Mouse (Mus musculus): ENCODE data around the gene Smarcc2.
A peak's percentile ranks its signal among the peaks of the same experiment; 100 is the strongest.
"Not testable (repeated sequence)": the region's sequence is repeated elsewhere in the genome, so short reads cannot be mapped to it uniquely, and the experiment has no call there.

Smarcc2 gene

GRCm38 (mm10) chr10:128442718-128443117 lies 16.3 kb upstream of the Smarcc2 start:
- no peak for DNase-seq (ENCODE audit: low spot score)

DNA sequence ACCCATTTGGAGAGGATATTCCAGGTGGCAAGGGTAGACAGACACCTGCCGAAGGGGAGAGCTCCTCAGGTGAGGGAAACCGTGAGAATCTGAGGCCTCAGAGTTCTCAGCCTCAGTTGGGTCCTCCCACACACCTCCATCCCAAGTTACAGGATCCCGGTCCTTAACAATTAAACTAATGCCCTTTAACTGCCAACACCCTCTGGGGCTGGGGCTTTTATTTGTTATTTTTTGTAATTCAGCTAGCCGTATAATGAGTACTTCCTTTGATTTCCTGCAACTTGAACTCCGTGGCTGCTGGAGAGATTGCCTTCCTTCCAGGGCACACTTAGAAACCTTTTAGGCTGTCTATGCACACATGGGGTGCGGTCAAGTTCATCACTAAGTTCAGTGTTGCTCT lies 14.7 kb upstream of the Smarcc2 start:
- no peak for DNase-seq (ENCODE audit: low spot score)

DNA sequence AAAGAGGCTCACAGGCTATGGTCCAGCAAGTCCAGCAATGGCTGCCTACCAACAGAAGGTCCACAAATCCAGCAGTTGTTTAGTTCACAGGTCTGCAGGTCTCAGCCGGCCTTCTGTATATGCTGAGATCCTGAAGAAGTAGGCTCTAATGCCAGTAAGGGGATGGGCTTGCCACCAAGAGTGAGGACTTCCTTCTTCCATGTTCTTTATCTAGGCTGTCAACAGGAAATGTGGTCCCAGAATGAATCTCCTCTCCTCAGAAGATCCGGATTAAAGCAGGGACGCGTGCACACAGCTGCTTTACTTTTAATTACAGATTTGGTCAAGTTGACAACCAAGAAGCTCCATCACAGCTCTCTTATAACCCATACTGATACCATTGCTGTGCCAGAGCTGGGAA lies 13.6 kb upstream of the Smarcc2 start:
- no peak for DNase-seq (ENCODE audit: low spot score)

DNA sequence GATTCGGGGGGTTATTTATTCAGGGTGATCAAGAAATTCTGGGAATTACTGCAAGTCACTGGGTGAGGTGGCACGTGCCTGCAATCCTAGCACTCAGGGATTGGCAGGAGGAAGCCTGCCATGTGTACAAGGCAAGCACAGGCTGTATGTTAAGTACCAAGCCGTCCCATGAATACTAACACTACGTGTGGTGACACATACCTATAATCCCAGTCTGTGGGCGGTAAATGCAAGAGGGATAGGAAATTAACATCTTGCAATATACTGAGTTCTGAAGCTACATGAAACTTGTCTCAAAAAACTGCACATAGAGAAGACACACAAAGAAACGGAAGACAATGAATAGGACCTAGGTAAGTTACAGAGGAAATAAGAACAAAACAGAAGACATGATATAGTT lies 8.0 kb upstream of the Smarcc2 start:
- DNase-seq (ENCODE audit: low spot score): no peak

- no peak for DNase-seq (ENCODE audit: low spot score)
Observed at GRCm38 (mm10) chr10:128454471-128454870, 4.6 kb upstream of the Smarcc2 start.

DNA sequence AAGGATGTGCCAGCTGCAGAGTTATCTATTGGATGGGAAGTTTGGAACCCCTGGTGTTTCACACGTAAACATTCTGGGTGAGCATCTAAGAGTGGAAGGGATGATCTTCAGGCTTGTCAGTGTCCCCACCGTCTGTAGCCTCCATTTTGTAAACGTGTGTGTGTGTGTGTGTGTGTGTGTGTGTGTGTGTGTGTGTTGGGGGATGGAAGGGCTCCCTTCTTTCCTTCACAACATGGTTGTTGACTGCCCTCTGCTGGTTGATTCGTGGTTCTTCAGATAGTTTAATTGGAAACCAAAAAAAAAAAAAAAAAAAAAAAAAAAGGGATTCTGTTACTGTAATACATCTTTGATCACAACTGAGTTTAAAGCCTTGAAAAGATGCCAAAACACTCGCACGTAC lies 3.8 kb upstream of the Smarcc2 start:
- peak; percentile 76 for DNase-seq (ENCODE audit: low spot score)

DNA sequence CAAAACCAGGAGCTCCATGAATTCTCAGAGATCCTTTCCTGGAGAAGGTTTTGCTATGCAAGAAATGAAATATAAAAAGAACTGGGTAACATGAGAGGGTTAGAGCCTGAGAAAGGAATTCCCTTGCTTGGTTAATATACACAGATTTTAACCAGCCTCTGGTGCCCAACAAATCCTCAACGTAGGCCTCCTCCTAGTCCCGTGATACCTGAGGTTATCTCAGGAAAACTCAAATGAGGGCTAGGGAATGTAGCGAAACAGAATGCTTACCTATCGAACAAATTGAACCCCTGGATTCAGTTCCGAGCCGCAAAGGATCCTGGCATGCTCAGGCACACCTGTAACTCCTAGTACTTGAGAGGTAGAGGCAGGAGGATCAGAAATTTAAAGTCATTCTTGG lies 1.4 kb upstream of the Smarcc2 start:
- no peak for DNase-seq (ENCODE audit: low spot score)

DNA sequence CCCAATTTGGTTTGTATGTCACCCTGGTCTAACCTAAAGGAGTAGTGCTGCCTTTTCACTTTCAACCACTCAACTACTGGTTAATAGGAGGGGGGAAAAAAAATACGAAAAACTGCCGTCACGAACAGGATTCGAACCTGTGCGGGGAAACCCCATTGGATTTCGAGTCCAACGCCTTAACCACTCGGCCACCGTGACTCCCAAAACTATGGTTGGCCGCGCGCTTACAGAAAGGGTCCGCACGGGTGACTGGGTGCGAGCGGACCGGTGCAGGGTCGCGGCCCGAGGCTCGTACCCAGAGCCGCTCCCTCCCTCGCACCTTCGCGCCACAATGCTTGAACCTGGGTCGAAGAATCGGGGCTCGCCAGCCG lies 715 bp upstream of the Smarcc2 start:
- peak; percentile 91 for DNase-seq (ENCODE audit: low spot score)

DNA sequence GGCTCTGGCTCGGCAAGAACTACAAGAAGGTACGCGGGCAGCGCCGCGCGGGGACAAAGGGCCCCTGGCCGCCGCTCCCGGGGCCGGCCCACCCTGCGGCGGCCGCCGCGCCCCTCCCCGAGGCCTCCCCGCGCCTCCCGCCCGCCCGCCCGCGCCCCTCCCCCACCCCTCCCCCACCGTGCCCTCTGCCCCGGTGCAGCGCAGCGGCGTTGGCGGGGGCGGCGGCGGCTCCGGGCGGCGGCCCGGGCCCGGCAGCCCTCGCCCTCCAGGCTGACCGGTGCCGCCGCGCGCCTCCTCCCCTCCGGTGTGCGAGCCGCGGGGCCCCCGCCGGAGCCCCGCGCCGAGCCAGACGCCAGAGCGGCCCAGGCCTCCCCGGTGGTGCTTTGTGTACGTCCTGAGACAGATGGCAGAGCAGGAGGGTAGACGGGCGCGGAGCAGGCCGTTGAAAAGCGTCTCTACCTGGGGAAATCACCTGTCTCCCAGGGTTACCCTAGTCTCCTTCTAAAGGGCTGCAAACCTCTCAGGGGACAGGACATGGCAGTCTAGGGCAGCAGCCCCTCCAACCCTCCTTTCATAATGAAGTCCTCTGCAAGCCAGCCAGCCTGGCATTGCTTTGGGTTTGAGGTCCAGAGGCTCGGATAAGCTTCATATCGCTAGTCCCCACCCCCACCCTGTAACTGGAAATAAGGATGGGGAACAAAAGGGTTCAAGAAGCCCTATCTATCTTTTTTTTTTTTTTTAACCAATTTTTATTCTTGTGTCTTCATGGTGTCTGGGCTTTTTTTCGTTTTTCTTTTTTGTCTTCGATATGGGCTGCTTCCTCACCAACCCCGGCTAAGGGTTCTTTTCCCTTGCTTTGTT lies 591 bp downstream of the Smarcc2 start:
- DNase-seq (ENCODE audit: low spot score): peak; percentile 35

GRCm38 (mm10) chr10:128460270-128460630 lies 1.2 kb downstream of the Smarcc2 start:
- no peak for DNase-seq (ENCODE audit: low spot score)

GRCm38 (mm10) chr10:128474366-128474765 lies 15.3 kb downstream of the Smarcc2 start:
- no peak for DNase-seq (ENCODE audit: low spot score)

DNA sequence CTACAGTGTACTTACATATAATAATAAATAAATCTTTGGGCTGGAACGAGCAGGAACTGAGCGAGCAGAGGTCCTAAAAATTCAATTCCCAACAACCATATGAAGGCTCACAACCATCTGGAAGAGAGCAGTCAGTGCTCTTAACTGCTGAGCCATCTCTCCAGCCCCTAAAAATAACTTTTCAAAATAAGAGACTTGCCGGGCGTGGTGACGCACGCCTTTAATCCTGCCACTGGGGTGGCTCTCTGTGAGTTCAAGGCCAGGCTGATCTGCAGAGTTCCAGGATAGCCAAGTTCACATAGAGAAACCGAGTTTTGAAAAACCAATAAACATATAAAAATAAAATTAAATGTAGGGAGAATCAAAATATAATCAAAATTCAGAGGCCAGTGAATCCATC lies 27.3 kb downstream of the Smarcc2 start:
- no peak for DNase-seq (ENCODE audit: low spot score)

- DNase-seq (ENCODE audit: low spot score): no peak
Observed at GRCm38 (mm10) chr10:128487861-128488712, 29.0 kb downstream of the Smarcc2 start.

DNA sequence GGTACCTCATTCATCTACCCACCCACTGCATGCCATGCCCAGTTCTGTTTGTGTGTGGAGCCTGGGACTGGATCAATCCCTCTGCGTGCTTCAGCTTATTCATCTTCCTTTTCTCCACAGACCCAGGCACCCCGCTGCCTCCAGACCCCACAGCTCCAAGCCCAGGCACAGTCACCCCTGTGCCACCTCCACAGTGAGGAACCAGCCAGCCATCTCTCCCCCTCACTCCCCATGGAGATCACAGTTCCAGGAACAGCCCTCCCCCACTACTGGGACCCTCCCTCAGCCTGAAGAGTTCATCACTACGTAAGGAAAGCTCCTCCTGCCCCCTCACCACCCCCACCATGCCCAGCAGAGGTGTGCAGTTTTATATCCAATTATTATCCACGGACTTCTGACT lies 29.7 kb downstream of the Smarcc2 start:
- DNase-seq (ENCODE audit: low spot score): no peak

- DNase-seq (ENCODE audit: low spot score): no peak
Observed at GRCm38 (mm10) chr10:128489380-128489779, 30.3 kb downstream of the Smarcc2 start.

DNA sequence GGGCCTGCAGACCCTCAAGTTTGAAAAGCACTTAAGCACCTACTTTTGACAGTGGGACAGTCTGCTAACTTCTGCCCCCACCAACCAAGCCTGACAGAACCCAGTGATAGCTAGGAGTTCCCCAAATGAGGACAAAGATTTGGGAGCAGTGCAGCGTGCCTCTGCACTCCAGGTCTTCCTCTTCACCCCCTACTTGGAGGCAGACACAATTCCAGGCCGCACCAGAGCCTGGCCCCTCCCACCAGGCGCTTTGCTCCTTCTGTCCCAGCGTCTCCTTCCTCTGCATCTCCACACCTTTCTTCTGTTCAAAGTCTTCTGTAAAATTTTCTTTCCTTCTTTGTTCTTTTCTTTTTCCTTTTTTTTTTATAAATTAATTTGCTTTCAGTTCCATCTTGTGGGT lies 30.7 kb downstream of the Smarcc2 start:
- no peak for DNase-seq (ENCODE audit: low spot score)

DNA sequence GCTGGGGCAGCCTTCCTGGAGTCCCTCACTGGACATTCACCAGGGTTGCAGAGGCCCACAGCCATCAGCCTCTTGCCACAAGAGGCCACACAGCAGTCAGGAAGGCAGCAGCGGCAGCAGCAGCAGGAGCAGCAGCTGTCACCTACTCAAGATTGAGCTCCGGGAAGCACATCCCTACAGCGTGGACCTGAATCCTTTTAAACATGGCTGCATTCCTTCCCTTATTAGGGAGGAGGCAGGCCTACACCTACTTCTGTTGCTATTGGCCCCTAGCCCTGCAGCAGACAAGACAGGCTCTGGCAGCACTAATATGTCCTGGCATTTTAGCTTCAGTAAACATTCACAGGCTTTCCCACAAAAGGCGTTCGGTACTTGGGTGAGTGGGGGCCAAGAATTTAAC lies 31.2 kb downstream of the Smarcc2 start:
- no peak for DNase-seq (ENCODE audit: low spot score)

GRCm38 (mm10) chr10:128490912-128491311 lies 31.9 kb downstream of the Smarcc2 start:
- DNase-seq (ENCODE audit: low spot score): no peak

- DNase-seq (ENCODE audit: low spot score): no peak
Observed at GRCm38 (mm10) chr10:128491495-128491894, 32.4 kb downstream of the Smarcc2 start.

GRCm38 (mm10) chr10:128492051-128492450 lies 33.0 kb downstream of the Smarcc2 start:
- not testable (repeated sequence) for DNase-seq (ENCODE audit: low spot score)

- DNase-seq (ENCODE audit: low spot score): peak; percentile 56
Observed at GRCm38 (mm10) chr10:128492633-128493311, 33.7 kb downstream of the Smarcc2 start.

DNA sequence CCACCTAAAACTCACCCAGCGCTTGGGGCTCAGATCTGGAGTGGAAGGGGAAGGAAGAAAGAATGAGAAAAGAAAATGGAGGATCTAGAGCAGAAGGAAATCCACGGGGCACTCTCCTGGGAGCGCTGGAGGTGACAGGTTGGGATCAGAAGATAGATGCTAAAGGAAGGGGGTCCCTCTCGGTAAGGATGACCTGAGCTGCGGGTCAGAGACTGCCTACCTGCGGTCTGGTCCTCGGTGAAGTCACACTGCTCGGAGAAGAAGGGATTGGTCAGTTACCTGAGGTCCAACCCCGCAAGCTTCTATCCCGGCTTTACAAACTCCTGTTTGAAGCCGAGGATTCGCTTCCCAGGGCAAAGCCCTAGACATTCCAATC lies 34.3 kb downstream of the Smarcc2 start:
- DNase-seq (ENCODE audit: low spot score): no peak

Data from layer of hippocampus, adult 11-12 months (tissue).